Mouse (Mus musculus) T-cell, adult 2 months (primary cell): ENCODE results near the gene Grid2.

Experiments used
- DNase-seq: peaks from one replicate; pipeline ENCODE4 v3.0.0; 2022; ENCODE audit warnings: low spot score

Gene Grid2

DNA sequence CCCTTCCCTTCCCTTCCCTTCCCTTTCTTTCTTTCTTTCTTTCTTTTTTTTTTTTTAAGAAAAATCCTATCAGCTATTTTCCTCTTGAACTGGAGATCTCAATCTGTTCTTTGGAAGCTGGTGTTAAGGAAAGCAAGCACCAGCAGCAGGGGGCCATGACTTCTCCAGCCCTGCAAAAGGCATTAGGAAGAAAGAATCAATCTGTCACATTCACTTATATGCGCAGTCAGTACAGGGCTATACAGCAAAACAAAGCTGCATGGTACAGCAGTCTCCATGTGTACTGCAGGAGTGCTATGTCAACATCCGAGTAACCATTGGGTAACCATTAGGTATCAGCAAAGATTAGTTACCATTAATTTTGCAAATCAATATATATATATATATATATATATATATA, 809.0 kb downstream of the Grid2 start:
- DNase-seq, result no peak

DNA sequence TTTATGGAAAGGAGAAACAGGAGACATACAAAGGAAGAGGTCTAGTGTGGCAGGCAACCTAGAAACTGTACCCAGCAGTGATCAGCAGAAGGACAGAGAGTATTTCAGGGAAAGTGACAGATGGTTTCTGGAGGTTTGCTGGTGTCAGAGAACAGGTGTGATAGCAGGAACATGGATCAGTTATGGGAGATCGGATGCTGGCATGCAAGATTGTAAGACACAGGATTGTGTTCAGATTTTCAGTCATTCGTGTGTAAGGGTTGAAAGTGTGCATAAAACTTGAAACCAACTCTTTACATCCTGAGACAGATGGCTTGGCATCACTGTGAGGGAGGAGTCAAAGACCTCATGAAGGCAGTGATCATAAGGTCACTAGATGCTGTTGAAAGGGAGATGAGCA, 817.7 kb downstream of the Grid2 start:
- no peak for DNase-seq

- DNase-seq, result no peak
Observed at GRCm38 (mm10) chr6:64077911-64078310, 822.2 kb downstream of the Grid2 start.

DNA sequence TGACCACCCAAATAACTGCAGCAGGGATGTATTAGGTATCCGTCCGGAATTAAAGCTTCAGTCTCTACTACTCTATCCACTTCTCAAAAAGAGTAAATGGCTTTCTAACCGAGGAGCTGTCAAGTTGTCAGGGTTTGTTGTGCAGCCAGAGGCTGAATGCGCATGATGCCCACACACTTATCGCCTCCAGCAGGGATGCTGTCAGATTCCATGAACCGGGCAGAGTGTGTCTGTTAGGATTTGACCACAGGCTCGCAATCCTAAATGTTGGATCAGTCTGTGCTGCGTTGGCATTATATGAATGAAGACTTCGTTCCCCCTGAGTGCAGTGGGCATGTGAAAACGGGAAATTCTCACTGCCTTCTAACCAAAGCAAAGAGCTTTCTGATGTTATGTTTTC, 843.0 kb downstream of the Grid2 start:
- no peak for DNase-seq

- no peak for DNase-seq
Observed at GRCm38 (mm10) chr6:64114594-64114993, 858.9 kb downstream of the Grid2 start.

DNA sequence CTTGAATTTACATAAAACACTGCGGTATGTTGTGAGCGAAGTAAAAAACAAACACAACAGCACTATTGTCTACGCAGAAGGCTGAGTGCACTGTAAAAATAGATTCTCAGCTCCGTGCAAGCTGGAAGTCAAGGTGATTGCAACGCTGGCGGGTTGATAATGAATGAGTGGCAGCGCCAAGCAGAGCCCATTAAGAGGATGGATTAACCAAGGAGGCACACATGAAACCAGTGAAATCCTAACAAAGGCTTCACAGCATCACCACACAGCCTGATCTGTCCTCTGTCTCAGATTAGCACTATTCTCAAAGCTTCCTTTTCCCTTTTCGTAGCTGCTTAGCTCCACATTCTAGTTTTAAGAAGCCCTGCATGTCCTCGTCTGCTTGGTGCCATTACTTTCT, 880.6 kb downstream of the Grid2 start:
- DNase-seq, result no peak

GRCm38 (mm10) chr6:64148613-64149012, 892.9 kb downstream of the Grid2 start:
- DNase-seq, result no peak

DNA sequence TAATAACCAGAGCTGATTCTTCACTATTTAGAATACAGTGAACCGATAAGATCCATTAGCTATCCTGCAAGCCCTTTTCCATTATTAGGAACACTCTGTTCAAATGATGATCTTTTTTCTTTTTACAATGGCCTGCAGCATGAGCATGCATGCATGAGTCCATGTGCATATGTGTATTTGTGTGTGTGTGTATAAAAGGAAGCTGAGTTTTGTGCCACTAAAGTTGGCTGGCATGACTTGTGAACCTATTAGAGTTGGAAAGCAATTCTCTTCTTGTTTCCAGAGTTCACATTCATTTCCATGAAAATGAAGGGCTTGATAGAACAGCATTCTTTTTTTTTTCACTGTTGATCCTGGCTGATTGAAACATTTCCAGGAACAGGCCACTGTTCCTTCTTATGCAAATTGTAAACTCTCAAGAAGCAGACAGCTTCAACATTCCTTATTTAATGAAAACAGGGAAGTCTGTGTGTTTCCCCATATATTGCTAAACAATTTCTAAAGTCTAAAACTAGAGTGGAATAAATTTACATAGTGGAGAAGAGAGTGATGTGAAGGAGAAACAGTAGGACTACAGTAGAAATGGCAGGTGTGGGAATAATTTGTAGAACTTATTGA, 919.4 kb downstream of the Grid2 start:
- no peak for DNase-seq

DNA sequence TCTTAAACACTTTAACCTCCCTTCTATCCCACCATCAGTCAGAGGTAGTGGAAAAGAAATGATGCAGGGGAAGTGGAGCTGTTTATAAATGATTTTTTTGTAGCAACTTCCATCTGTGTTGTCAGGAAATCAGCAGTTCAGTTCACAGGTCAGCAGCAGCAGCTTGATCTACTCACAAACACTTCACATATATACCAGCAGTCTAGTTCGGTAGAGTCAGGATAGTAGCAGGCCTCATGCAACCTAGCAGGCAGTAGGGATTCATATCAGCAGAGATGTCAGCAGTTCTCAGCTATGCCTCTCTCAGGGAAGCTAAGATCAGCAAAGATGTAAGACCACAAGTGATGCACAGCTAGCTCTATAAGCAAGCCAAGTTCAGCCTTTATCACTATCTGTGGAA, 938.0 kb downstream of the Grid2 start:
- no peak for DNase-seq

DNA sequence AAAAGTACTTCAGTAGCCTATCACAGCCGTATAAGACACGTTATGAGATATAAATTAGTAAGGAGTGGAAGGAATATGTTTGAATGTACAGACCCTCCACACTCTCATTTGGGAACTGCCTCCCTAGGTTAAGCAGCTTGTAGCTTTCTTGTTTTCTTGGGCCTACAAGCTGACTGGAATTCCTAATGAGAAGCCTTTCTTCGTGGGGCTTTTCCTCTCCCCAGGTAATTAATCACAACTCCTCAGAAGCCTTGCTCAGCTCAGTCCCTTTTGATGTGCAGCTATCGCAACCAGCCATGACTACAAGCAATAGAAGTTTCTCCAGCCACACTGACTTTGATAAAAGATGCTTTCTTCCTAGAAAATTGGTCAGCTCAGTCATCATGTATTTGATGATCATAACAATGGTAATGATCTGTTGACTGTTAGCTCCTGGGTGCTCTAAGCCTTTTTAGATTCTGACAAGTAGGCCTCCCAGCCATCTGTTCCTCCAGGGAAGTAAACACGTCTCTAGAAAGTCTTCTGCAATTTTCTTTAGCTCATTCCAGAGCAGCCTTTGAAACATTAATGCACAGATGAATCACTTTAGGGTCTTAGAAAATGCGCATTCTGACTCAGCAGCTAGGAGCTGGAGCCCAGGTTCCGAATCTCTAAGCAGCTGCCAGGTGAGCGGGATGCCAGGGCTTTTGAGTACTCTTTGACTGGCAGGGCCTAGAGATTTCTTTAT, 946.9 kb downstream of the Grid2 start:
- DNase-seq, result no peak

DNA sequence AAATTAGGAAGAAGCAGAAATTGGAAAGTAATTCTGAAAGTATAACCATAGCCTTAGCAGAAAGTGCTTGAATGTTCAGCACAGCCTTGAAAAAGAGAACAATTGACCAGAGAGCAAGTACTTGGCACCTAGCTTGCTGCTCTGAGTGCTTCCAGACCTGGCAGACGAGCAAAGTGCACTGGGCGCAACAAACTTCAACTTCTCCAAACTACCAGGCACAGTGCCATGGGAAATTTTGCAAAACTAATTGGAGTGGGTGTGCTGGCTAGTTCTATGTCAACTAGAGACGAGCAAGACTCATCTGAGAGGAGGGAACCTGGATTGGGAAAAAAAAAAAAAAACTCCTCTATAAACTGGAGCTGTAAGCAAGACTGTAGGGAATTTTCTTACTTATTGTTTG, 980.7 kb downstream of the Grid2 start:
- DNase-seq, result no peak

- no peak for DNase-seq
Observed at GRCm38 (mm10) chr6:64240526-64240925, 984.9 kb downstream of the Grid2 start.

- DNase-seq, result no peak
Observed at GRCm38 (mm10) chr6:64245951-64246350, 990.3 kb downstream of the Grid2 start.

- DNase-seq, result no peak
Observed at GRCm38 (mm10) chr6:64251041-64251440, 995.4 kb downstream of the Grid2 start.

GRCm38 (mm10) chr6:64263517-64263916, 1007.8 kb downstream of the Grid2 start:
- DNase-seq, result no peak

DNA sequence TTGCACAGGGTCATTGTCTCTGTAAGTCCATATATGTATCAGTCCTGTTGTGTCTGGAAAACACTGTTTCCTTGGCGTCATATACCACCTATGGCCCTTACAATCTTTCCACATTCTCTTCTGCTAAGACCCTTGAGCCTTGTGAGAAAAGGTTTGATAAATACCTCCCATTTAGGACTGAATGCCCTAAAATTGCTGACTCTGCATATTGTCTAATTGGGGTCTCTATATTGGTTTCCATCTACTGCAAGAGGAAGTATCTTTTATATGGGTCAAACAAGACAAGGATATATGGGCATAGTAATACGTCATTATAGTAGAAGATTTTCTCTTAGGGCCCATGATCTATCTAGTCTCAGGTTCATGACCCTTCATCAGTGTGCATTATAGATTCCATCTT, 1008.5 kb downstream of the Grid2 start:
- no peak for DNase-seq

DNA sequence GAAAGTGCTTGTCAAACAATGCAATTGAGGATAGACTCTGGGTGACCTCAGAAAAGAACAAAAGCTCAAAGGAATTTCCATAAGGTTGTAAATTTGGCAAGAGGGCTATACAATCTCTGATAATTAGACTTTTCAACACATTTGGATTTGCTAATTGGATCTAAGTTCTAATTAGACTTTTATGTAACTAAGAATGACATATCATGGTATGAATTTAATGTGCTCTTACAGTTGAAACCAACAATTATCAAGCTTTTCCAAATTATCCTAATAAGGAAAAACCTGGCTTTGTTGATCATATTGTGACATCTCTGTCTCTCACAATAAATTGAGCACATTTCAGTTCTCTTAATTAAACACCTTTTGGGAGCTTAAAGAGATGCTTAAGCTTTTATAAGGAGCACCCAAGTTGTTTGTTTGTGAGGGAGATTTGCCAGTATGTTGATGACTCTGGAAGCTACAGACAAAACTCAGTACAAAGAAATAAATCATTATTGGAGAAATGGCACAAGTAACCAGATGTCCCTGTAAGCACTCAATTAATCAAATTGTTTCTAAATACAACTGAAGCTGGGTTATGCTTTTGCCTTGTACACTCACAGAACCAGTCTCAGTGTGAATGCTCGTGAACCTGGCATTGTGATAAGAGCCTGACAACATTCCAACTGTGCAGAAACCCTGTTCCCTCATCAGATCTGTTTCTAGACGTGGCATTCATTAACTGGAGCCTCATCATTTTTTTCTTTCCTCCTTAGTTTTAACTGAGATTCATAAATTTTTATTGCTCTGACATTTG, 1018.8 kb downstream of the Grid2 start:
- DNase-seq, result no peak

DNA sequence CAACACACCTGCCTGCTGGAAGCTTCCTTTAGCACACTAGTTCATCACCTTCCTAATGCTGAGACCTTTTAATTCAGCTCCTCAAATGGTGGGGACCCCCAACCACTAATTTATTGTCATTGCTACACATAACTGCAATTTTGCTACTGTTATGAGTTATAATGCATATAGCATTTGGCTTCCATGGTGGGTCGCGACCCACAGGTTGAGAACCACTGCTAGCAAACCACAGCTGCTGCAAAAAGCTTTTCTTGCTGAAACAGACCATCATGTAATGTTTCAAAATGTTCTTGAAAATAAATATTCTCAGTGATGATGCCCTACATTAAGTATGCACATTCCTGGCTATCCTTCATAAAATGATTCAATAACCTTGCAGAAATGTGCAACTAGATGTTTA, 1024.3 kb downstream of the Grid2 start:
- no peak for DNase-seq

DNA sequence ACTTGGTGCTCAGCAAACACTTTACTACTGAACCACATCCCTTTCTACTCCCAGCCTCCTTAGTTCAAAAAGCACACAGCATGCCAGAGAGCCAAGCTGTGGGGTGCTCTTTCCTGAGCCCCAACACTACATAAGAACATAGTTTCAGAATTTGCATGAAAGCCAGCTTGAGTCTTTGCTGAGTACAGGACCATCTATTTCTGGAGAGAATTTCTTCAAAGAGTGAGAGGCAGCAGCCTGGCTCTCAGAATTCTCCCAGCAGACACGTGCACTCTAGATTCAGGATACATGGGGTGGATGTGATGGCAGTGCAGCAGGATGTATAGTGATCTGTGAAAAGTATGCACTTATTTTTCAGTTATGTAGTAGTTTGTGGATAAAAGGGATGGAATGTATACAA, 1038.1 kb downstream of the Grid2 start:
- DNase-seq, result no peak

DNA sequence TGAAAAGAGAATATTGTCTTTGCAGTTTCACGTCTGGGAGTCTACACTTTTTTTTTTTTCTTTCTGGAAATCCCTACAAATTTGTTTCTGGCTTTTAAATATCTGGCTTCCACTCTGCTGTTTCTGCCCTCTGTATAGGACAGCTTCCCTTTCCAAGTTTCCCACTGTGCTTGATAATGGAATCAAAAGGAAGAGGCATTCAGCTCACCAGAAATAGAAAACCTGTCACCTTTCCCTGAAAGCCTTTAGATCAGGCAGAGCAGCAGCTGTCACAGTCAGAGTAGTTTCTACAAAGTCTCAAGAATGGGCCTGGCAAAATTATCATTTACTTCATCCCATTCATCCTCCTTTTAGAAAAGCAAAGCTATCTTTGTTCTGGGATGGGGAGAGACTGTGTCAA, 1042.0 kb downstream of the Grid2 start:
- DNase-seq, result no peak

DNA sequence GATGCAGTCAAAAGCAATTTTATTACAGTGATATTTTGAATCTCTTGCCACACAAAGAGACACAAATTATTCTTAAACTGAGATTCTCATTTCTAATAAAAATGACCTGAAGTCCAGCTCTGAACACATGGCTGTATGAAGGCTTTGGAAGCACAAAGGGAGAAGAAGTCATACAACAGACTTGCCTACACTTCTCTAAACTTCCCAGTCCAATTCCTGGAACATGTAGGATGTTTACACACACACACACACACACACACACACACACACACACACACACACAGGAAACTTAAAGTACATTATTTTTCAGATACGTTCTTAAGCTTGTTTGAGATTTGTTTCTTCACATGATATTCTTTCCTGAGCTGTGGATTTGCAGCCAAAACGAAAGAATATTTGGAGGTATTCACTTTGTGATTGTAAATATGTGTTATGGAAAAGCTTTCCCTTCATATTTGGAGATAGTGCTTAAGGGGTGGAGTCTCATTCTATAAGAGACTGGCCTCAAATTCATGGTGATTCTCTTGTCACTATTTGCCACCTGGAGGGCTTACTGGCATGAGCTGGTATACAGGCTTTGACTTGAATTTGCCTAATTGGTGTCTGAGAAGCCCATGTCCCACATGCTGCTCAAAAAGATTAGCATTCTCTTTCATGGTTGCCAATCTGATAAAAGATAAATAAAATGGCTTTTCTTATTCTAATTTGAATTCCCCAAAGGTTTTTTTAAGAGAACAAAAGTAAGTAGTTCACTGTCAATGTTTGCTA, 1049.2 kb downstream of the Grid2 start:
- DNase-seq, result no peak

DNA sequence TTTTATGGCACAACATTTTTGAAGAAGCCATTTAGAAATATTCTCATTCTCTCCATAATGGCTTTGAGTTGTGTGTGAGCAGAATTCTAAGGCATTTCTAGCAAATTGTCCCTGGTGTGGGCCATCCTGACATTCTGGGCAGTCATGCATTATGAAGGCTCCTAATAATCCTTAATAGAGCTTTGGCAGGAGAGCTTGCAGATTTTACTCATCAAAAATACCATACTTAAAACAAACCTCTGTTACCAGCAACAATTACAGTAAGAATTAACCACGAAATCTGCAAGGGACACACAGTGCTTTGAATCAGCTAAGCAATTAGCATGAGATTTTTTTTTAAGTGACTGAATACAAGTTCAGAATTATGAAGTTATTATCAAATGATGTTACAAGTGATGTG, 1053.0 kb downstream of the Grid2 start:
- DNase-seq, result no peak

DNA sequence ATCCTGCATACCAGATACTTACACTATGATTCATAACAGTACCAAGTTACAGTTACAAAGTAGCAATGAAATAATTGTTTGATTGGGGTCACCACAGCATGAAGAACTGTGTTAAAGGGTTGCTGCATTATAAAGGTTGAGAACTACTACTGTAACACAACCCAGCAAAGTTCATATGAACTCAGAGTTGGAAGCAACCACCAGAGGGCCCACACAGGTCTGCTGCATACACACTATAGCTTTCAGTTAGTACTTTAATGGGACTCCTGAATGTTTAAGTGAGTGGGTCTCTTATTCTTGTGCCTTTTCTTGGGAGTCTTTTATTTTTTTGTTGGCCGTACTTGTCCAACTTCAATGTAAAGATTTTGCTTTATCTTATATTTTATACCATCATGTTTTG, 1057.5 kb downstream of the Grid2 start:
- DNase-seq, result no peak
